Mouse (Mus musculus) spleen, postnatal 14 days (tissue): ENCODE data around the gene Nme7.

ENCODE experiments used
- DNase-seq, 2 experiments: peaks; one replicate each; pipeline ENCODE4 v3.0.0; 2021 to 2022; ENCODE audit warnings: low spot score in 2 of 2

The Nme7 gene

GRCm38 (mm10) chr1:164376761-164377487 lies 73.0 kb downstream of the Nme7 start:
- no peak for DNase-seq

- no peak for DNase-seq
Measured at GRCm38 (mm10) chr1:164383621-164384020, 79.7 kb downstream of the Nme7 start.

GRCm38 (mm10) chr1:164384354-164384753 lies 80.4 kb downstream of the Nme7 start:
- DNase-seq: no peak

- no peak for DNase-seq
Measured at GRCm38 (mm10) chr1:164384972-164385371, 81.1 kb downstream of the Nme7 start.

GRCm38 (mm10) chr1:164389743-164390142 lies 85.8 kb downstream of the Nme7 start:
- DNase-seq: no peak

GRCm38 (mm10) chr1:164392176-164392575 lies 88.3 kb downstream of the Nme7 start:
- DNase-seq: no peak

GRCm38 (mm10) chr1:164395131-164395780 lies 91.3 kb downstream of the Nme7 start:
- DNase-seq: no peak

GRCm38 (mm10) chr1:164397672-164398071 lies 93.8 kb downstream of the Nme7 start:
- DNase-seq: no peak

- no peak for DNase-seq
Measured at GRCm38 (mm10) chr1:164399578-164399977, 95.7 kb downstream of the Nme7 start.

GRCm38 (mm10) chr1:164405385-164405802 lies 101.5 kb downstream of the Nme7 start:
- DNase-seq: no peak

GRCm38 (mm10) chr1:164406506-164406905 lies 102.6 kb downstream of the Nme7 start:
- no peak for DNase-seq

GRCm38 (mm10) chr1:164408655-164409054 lies 104.7 kb downstream of the Nme7 start:
- DNase-seq: no peak

GRCm38 (mm10) chr1:164411306-164411705 lies 107.4 kb downstream of the Nme7 start:
- DNase-seq: no peak

GRCm38 (mm10) chr1:164412906-164413305 lies 109.0 kb downstream of the Nme7 start:
- DNase-seq: no peak

GRCm38 (mm10) chr1:164413608-164414007 lies 109.7 kb downstream of the Nme7 start:
- no peak for DNase-seq

- no peak for DNase-seq
Measured at GRCm38 (mm10) chr1:164415347-164415751, 111.4 kb downstream of the Nme7 start.

- DNase-seq: no peak
Measured at GRCm38 (mm10) chr1:164416692-164417394, 112.9 kb downstream of the Nme7 start.

- no peak for DNase-seq
Measured at GRCm38 (mm10) chr1:164417604-164418003, 113.7 kb downstream of the Nme7 start.

GRCm38 (mm10) chr1:164418320-164418719 lies 114.4 kb downstream of the Nme7 start:
- no peak for DNase-seq

GRCm38 (mm10) chr1:164419401-164419800 lies 115.5 kb downstream of the Nme7 start:
- DNase-seq: no peak

GRCm38 (mm10) chr1:164420623-164421354 lies 116.9 kb downstream of the Nme7 start:
- DNase-seq: no peak

GRCm38 (mm10) chr1:164426227-164426626 lies 122.3 kb downstream of the Nme7 start:
- no peak for DNase-seq
